Mouse (Mus musculus): ENCODE results near the gene Hap1. TPM values are rescaled to one million over a fixed set of nuclear protein-coding genes. Genes with fewer than 3 reads are reported as not detected.

Hap1 gene
- polyA plus RNA-seq, 1 experiment from 2014 or later: 13.5 TPM

DNA sequence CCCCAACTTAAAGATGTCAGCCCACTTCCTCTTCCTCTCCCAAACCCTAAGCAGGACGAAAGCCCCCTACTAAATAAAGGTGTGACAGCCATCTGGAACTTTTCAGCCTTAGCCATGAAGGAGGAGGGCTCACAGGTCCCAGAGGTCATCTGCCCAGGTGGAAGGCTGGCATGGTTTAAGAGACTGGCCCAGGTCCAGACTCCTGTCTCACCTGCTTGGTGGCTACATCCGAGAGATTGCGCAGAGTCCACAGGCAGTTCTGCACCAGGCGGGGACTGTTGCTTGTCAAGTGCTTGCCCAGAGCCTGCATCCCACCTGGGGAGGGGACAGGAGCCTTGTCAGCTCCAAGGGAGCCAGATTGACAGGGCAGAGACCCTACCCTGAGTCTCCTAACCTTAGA is 23.4 kb upstream of the Hap1 start:
- 89% methylated on average over 4 of the region's 4 CpGs for WGBS

DNA sequence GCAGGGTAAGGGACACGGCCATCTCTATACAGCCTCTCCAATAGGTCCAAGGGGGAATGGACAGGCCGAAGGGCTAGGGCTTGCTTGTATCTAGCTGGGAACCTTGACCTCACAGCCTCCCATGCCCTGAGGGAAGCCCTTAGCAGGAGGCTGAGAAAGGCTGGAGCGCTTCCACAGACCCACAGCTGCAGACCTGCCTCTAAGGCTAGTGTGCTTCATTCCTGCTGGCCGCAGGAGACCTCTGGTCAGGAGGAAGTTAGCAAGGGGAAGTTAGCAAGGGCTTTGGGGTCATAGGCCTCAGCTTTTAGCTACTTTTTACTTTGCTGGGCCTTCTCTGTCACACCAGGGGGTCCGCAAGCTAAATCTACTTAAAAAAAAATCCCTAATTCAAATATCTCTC is 22.5 kb upstream of the Hap1 start:
- Histone ChIP-seq H3K4me3 (ENCODE audit: low read length) (no peak overlapping the region), H3K36me3 (ENCODE audit: control insufficient read depth, insufficient read depth, low read length) (peaks cover 52% of the 10 kb centered on the region), H3K27ac (ENCODE audit: low read length) (no peak overlapping the region), H3K9me3 (ENCODE audit: control insufficient read depth, low read length) (no peaks in the 10 kb centered on the region), H3K4me2 (ENCODE audit: low read depth, low read length) (no peak overlapping the region), H3K4me1 (ENCODE audit: control insufficient read depth, insufficient read depth, low read length) (no peaks in the 10 kb centered on the region), H3K9ac (ENCODE audit: low read depth, low read length) (no peak overlapping the region), H3K27me3 (replicated peaks; ENCODE audit: control insufficient read depth, insufficient read depth, low read length) (no peaks in the 10 kb centered on the region)
- WGBS: 93% methylated on average over 5 of the region's 5 CpGs
- ATAC-seq: no peak

More for the DNA sequence above, 23.4 kb upstream of the Hap1 start:
- no peak for ATAC-seq
- Histone ChIP-seq H3K27ac (ENCODE audit: low read length) (no peak overlapping the region), H3K4me2 (ENCODE audit: low read depth, low read length) (no peak overlapping the region), H3K4me1 (ENCODE audit: control insufficient read depth, insufficient read depth, low read length) (no peaks in the 10 kb centered on the region), H3K36me3 (ENCODE audit: control insufficient read depth, insufficient read depth, low read length) (peaks cover 49% of the 10 kb centered on the region), H3K9me3 (ENCODE audit: control insufficient read depth, low read length) (no peaks in the 10 kb centered on the region), H3K27me3 (replicated peaks; ENCODE audit: control insufficient read depth, insufficient read depth, low read length) (no peaks in the 10 kb centered on the region), H3K9ac (ENCODE audit: low read depth, low read length) (no peak overlapping the region), H3K4me3 (ENCODE audit: low read length) (no peak overlapping the region)

DNA sequence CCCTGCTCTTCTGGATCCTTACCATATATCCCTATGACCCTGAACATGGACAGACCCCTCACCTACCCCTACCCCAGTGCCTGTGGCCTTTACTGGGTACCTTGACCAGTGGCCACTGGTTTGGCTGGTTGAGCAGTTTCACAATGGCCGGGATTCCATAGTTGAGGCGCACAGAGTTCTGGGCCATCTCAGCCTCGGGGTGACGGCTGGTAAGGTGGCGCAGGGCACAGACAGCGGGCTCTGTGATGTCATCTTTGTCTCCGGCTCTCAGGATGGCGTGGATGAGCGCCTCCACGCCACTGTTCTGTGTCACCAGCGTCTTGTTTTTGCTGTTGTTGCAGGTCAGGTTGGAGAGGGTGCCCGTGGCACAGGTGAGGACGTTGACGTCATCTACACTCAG is 22.1 kb upstream of the Hap1 start:
- no peaks in the 10 kb centered on the region for H3K9me3 ChIP-seq (ENCODE audit: control insufficient read depth, low read length)
- H3K4me3 ChIP-seq (ENCODE audit: low read length): no peak overlapping the region
- H3K36me3 ChIP-seq (ENCODE audit: control insufficient read depth, insufficient read depth, low read length): peaks cover 48% of the 10 kb centered on the region
- 96% methylated on average over 14 of the region's 14 CpGs for WGBS
- H3K4me2 ChIP-seq (ENCODE audit: low read depth, low read length): no peak overlapping the region
- ATAC-seq: no peak
- H3K9ac ChIP-seq (ENCODE audit: low read depth, low read length): no peak overlapping the region
- no peak overlapping the region for H3K27ac ChIP-seq (ENCODE audit: low read length)
- no peaks in the 10 kb centered on the region for H3K4me1 ChIP-seq (ENCODE audit: control insufficient read depth, insufficient read depth, low read length)
- no peaks in the 10 kb centered on the region for H3K27me3 ChIP-seq (replicated peaks; ENCODE audit: control insufficient read depth, insufficient read depth, low read length)

DNA sequence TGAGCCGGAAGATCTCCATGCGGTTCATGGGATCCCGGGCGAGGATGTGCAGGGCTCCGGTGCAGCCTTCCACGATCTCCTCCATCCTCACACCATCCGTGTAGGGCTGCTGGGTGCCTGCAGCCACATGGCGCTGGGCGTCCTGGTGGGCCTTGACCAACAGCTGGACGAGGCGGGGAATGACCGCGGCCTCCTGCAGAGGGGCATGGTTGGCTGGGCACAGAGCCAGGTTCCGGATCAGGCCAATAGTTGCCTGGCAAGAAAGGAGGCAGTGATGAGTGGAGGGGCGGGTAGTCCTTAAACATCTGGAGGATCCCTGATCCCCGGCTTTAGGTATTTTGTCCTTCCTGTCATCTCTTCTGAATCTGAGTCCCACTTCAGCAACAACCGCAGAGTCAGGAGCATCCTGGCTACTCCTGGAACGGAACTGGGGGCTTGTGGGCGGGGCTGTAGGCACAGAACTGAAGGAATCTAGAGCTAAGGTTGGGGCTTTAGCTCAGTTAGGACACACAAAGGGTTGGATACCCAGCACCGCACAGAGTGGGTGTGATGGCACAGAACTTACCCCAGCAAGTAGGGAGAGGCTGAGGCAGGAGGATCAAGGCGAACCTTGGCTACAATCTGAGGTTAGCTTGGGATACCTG is 20.9 kb upstream of the Hap1 start:
- WGBS: 90% methylated on average over 21 of the region's 21 CpGs
- no peak for ATAC-seq
- no peaks in the 10 kb centered on the region for H3K4me1 ChIP-seq (ENCODE audit: control insufficient read depth, insufficient read depth, low read length)
- H3K4me2 ChIP-seq (ENCODE audit: low read depth, low read length): no peak overlapping the region
- H3K27me3 ChIP-seq (replicated peaks; ENCODE audit: control insufficient read depth, insufficient read depth, low read length): no peaks in the 10 kb centered on the region
- peaks cover 43% of the 10 kb centered on the region for H3K36me3 ChIP-seq (ENCODE audit: control insufficient read depth, insufficient read depth, low read length)
- H3K9me3 ChIP-seq (ENCODE audit: control insufficient read depth, low read length): no peaks in the 10 kb centered on the region
- no peak overlapping the region for H3K27ac ChIP-seq (ENCODE audit: low read length)
- no peak overlapping the region for H3K4me3 ChIP-seq (ENCODE audit: low read length)
- H3K9ac ChIP-seq (ENCODE audit: low read depth, low read length): no peak overlapping the region

DNA sequence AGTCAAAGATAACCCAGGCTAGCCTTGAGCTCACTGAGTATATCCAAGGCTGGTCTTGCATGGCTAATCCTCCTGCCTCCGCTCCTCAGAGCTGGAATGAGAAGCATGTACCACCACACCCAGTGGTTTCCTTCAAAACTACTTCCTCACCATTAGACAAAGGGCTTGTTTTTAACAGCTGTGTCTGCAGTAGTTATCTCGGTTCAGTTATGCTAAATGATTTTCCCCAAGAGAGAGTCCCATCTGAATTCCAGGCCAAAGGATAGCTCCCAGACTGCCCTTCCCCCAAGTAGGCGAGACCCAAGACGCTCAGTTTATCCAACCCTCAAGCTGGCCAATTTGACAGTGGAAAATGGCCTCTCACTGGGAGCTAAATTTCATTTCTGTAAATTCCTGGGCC is 20.1 kb upstream of the Hap1 start:
- Histone ChIP-seq H3K27me3 (replicated peaks; ENCODE audit: control insufficient read depth, insufficient read depth, low read length) (no peaks in the 10 kb centered on the region), H3K9ac (ENCODE audit: low read depth, low read length) (no peak overlapping the region), H3K27ac (ENCODE audit: low read length) (no peak overlapping the region), H3K4me2 (ENCODE audit: low read depth, low read length) (no peak overlapping the region), H3K9me3 (ENCODE audit: control insufficient read depth, low read length) (no peaks in the 10 kb centered on the region), H3K4me3 (ENCODE audit: low read length) (no peak overlapping the region), H3K36me3 (ENCODE audit: control insufficient read depth, insufficient read depth, low read length) (peaks cover 44% of the 10 kb centered on the region), H3K4me1 (ENCODE audit: control insufficient read depth, insufficient read depth, low read length) (no peaks in the 10 kb centered on the region)
- whole genome bisulfite sequencing: 78% methylated on average over 4 of the region's 4 CpGs
- ATAC-seq: no peak

DNA sequence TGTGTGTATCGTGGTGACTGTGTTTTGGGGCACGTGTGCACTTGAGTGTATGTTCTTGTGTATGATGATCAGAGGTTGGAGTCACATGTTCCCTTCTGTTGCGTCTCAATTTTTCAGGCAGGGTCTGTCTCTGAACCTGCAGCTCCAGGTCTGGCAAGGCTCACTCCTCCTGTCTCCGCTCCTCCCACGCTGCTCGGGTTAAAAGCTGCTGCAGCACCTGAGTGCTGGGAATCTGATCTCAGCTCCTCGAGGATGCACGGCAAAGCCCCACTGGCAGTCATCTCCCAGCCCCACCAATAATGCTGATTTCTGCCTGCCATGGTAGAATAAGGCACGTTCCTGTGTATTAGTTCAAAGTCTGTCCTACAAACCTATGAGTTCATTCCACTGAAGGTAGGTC is 19.2 kb upstream of the Hap1 start:
- no peaks in the 10 kb centered on the region for H3K9me3 ChIP-seq (ENCODE audit: control insufficient read depth, low read length)
- ATAC-seq: no peak
- H3K4me3 ChIP-seq (ENCODE audit: low read length): no peak overlapping the region
- H3K36me3 ChIP-seq (ENCODE audit: control insufficient read depth, insufficient read depth, low read length): peaks cover 41% of the 10 kb centered on the region
- no peak overlapping the region for H3K4me2 ChIP-seq (ENCODE audit: low read depth, low read length)
- no peaks in the 10 kb centered on the region for H3K27me3 ChIP-seq (replicated peaks; ENCODE audit: control insufficient read depth, insufficient read depth, low read length)
- no peak overlapping the region for H3K9ac ChIP-seq (ENCODE audit: low read depth, low read length)
- H3K4me1 ChIP-seq (ENCODE audit: control insufficient read depth, insufficient read depth, low read length): no peaks in the 10 kb centered on the region
- no peak overlapping the region for H3K27ac ChIP-seq (ENCODE audit: low read length)
- WGBS: 88% methylated on average over 9 of the region's 9 CpGs

DNA sequence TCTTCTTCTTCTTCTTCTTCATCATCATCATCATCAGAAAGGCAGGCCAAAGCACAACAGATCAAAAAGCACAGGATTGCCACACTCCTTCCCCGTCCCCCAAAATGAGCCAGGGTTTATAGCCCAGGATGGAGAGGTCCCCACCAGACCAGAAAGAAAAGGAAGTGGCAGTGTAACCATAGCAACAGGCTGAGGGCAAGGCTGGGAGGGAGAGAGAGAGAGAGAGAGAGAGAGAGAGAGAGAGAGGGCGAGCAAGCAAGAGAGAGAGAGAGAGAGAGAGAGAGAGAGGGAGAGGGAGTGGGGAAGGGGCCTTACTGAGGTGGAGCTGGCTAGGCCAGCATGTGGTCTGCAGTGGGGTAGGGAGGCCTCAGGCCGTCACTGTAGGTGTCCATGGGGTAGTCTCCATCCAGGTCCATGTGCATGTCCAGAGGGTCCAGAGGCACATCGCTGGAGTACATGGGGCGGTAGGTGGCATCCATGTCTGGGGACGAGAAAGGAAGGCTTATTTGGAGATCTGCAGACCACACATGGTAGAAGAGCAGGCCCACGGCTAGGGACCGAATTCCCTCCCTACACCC is 16.1 kb upstream of the Hap1 start:
- no peak overlapping the region for H3K9ac ChIP-seq (ENCODE audit: low read depth, low read length)
- peaks cover 32% of the 10 kb centered on the region for H3K36me3 ChIP-seq (ENCODE audit: control insufficient read depth, insufficient read depth, low read length)
- H3K9me3 ChIP-seq (ENCODE audit: control insufficient read depth, low read length): no peaks in the 10 kb centered on the region
- ATAC-seq: no peak
- H3K27me3 ChIP-seq (replicated peaks; ENCODE audit: control insufficient read depth, insufficient read depth, low read length): no peaks in the 10 kb centered on the region
- no peaks in the 10 kb centered on the region for H3K4me1 ChIP-seq (ENCODE audit: control insufficient read depth, insufficient read depth, low read length)
- H3K27ac ChIP-seq (ENCODE audit: low read length): no peak overlapping the region
- 73% methylated on average over 8 of the region's 8 CpGs for WGBS
- no peak overlapping the region for H3K4me2 ChIP-seq (ENCODE audit: low read depth, low read length)
- no peak overlapping the region for H3K4me3 ChIP-seq (ENCODE audit: low read length)

DNA sequence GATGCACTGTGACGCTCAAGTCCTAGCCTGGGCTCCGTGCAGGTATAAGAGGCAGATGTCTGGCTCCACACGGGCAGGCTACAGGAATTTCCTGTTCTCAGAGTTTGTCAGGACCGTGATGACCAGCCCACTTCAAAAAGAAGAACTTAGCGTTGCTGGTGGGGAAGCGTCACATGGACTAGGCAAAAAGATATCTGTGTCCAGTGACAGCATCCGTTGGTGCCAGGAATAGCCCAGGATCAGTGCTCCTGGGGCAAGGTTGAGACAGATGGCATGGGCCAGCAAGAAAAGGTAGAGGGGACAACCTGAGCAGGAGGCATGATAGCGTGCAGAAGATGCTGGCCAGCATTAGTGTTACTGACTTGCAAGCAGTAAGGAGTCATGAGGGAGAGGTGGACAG is 13.9 kb upstream of the Hap1 start:
- ATAC-seq: no peak
- peaks cover 19% of the 10 kb centered on the region for H3K36me3 ChIP-seq (ENCODE audit: control insufficient read depth, insufficient read depth, low read length)
- no peak overlapping the region for H3K4me2 ChIP-seq (ENCODE audit: low read depth, low read length)
- H3K27me3 ChIP-seq (replicated peaks; ENCODE audit: control insufficient read depth, insufficient read depth, low read length): no peaks in the 10 kb centered on the region
- no peak overlapping the region for H3K27ac ChIP-seq (ENCODE audit: low read length)
- H3K9ac ChIP-seq (ENCODE audit: low read depth, low read length): no peak overlapping the region
- H3K4me1 ChIP-seq (ENCODE audit: control insufficient read depth, insufficient read depth, low read length): no peaks in the 10 kb centered on the region
- H3K4me3 ChIP-seq (ENCODE audit: low read length): no peak overlapping the region
- WGBS: 77% methylated on average over 8 of the region's 8 CpGs
- H3K9me3 ChIP-seq (ENCODE audit: control insufficient read depth, low read length): no peaks in the 10 kb centered on the region

DNA sequence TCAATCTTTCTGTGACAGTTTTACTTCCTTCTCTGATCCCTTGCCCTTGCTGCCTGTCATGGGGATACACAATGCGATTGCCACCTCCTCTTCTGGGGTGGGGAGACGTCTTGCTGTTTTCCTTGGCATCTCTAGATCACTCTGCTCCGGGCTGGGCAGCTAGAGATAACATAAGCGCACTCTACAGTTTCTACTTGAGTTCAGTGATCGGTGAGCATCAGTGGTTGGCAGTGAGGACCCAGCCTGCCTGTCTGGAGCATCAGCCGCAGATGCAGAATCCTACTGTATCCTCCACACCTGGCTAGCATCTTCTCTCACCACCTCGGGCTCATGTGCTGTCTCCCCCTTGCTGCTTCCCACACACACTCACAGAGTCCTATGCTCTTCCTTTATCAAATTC is 13.2 kb upstream of the Hap1 start:
- H3K4me3 ChIP-seq (ENCODE audit: low read length): no peak overlapping the region
- H3K9me3 ChIP-seq (ENCODE audit: control insufficient read depth, low read length): no peaks in the 10 kb centered on the region
- H3K4me2 ChIP-seq (ENCODE audit: low read depth, low read length): no peak overlapping the region
- no peak overlapping the region for H3K9ac ChIP-seq (ENCODE audit: low read depth, low read length)
- 66% methylated on average over 7 of the region's 7 CpGs for WGBS
- no peak overlapping the region for H3K27ac ChIP-seq (ENCODE audit: low read length)
- no peaks in the 10 kb centered on the region for H3K4me1 ChIP-seq (ENCODE audit: control insufficient read depth, insufficient read depth, low read length)
- ATAC-seq: no peak
- H3K27me3 ChIP-seq (replicated peaks; ENCODE audit: control insufficient read depth, insufficient read depth, low read length): no peaks in the 10 kb centered on the region
- peaks cover 15% of the 10 kb centered on the region for H3K36me3 ChIP-seq (ENCODE audit: control insufficient read depth, insufficient read depth, low read length)
